Mouse (Mus musculus) liver, postnatal 0 days (tissue): ENCODE data around the gene Gm47791.

ENCODE experiments used
- CTCF ChIP-seq: sonication (generic); IDR thresholded peaks from 2 replicates; pipeline ENCODE4 v1.5.1; 2016; ENCODE audit warnings: antibody characterized with exemption, low read depth
- EP300 ChIP-seq: IDR thresholded peaks from 2 replicates; pipeline ENCODE4 v1.6.1; 2016; ENCODE audit warnings: antibody characterized with exemption, low read depth, mild to moderate bottlenecking

DNA sequence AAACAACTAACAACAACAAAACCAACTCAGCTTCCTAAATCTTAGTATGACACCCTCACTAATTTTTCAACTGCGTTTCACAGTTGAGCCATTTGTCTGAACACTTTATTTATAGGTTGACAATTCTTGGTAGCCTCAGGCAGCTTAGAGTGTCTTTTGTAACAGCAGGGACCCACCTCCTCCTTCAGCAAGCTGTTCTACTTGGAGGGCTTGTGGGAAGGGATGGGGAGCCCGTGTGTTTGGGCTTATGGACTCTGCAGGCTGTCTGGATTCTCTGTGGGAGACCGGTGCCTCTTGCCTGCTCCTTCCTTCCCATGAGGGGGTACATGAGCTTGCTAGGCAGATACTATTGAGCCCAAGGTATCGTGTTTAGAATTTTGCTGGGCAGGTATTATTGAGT, 22.9 kb upstream of the Gm47791 start:
- TF ChIP-seq CTCF, result no peak
- TF ChIP-seq EP300, result no peak
